ENCODE assay signal across 27 mouse cellular contexts in the genomic region with DNA sequence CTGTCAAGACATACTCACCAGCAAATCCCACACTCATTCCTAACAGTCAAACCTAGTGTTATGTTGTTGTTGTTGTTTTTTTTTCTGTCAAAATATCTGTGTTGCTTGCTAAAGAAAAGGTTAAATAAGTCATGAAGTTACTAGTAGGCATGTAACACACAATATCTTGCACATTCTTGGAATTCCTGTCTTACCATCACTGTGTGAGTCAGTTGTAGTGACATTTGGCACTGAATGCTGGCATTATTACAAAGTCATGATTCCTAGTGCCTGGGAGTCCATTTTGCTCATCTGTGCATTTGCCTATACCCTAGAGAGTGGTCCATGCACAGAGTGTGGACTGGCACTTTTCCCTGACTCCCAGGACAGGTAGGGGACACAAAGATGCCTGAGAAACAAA.
"Had no signal": no experiment of that assay in that cellular context is flagged by ENCODE, and none has a peak within 500 bp of the region (broad histone marks: within the 10 kb centered on the region; RNA-seq: fewer than 3 reads in every experiment).

No protein-coding gene starts in this region.

- DNase-seq: gastrocnemius, postnatal 14 days; gastrocnemius, postnatal 36 days; heart, adult 11 months; heart, adult 2 months; heart, postnatal 14 days; heart, postnatal 36 days; kidney, adult 18-20 months; kidney, adult 8-10 months; kidney, postnatal 10 days; kidney, postnatal 25 days; kidney, postnatal 4 days; layer of hippocampus, adult 9-11 months; liver; liver, embryonic 13.5 days; liver, postnatal 0 days had no signal

- H3K4me2 ChIP-seq: heart, embryonic 11.5 days; heart, embryonic 13.5 days; heart, embryonic 15.5 days; hindbrain, embryonic 12.5 days; hindbrain, embryonic 14.5 days; limb, embryonic 12.5 days; liver, embryonic 11.5 days; liver, embryonic 13.5 days; liver, embryonic 15.5 days had no signal

- H3K9me3 ChIP-seq: heart, embryonic 13.5 days; heart, embryonic 15.5 days; hindbrain, embryonic 12.5 days; limb, embryonic 10.5 days; limb, embryonic 12.5 days; liver, embryonic 13.5 days; liver, embryonic 15.5 days had no signal

- H3K36me3 ChIP-seq: heart, embryonic 13.5 days; heart, embryonic 15.5 days; hindbrain, embryonic 12.5 days; limb, embryonic 10.5 days; limb, embryonic 12.5 days; liver, embryonic 13.5 days; liver, embryonic 15.5 days had no signal

- H3K4me3 ChIP-seq: heart, adult 2 months; heart, embryonic 13.5 days; heart, embryonic 15.5 days; hindbrain, embryonic 12.5 days; left cerebral cortex, adult 2 months; limb, embryonic 10.5 days; limb, embryonic 12.5 days; liver, embryonic 13.5 days; liver, embryonic 15.5 days had no signal

- H3K9ac ChIP-seq: heart, embryonic 13.5 days; heart, embryonic 15.5 days; hindbrain, embryonic 12.5 days; hindbrain, embryonic 14.5 days; limb, embryonic 12.5 days; liver, embryonic 13.5 days; liver, embryonic 15.5 days; liver, postnatal 0 days had no signal

- H3K27me3 ChIP-seq: heart, embryonic 13.5 days; heart, embryonic 15.5 days; hindbrain, embryonic 12.5 days; limb, embryonic 12.5 days; liver, embryonic 13.5 days; liver, embryonic 15.5 days had no signal

- H3K4me1 ChIP-seq: heart, embryonic 13.5 days; heart, embryonic 15.5 days; hindbrain, embryonic 12.5 days; limb, embryonic 10.5 days; limb, embryonic 12.5 days; liver, embryonic 13.5 days; liver, embryonic 15.5 days had no signal

- ATAC-seq: hindbrain, embryonic 16.5 days; intestine, postnatal 0 days; liver, postnatal 0 days had no signal

- H3K27ac ChIP-seq: heart, adult 2 months; heart, embryonic 13.5 days; heart, embryonic 15.5 days; hindbrain, embryonic 12.5 days; hindbrain, embryonic 14.5 days; left cerebral cortex, adult 2 months; limb, embryonic 10.5 days; limb, embryonic 12.5 days; liver, embryonic 13.5 days; liver, embryonic 15.5 days had no signal
